Mouse (Mus musculus) liver, embryonic 11.5 days (tissue): Measurements from ENCODE around the gene Rbm31y. TPM values are rescaled to one million over a fixed set of nuclear protein-coding genes. Genes with fewer than 3 reads are reported as not detected.
"Not testable (repeated sequence)": the region's sequence is repeated elsewhere in the genome, so short reads cannot be mapped to it uniquely, and the experiment has no call there.

ENCODE experiments used
- ATAC-seq: fragments of 200-750 bp; cut with Nextera tagmentation; replicated peaks from 2 replicates; pipeline ENCODE4 v1.8.0; 2017; ENCODE audit warnings: moderate number of reproducible peaks, mild to moderate bottlenecking, moderate TSS enrichment, moderate library complexity; ENCODE audit not compliant: low FRiP score
- DNase-seq: peaks from one replicate; pipeline ENCODE4 v3.0.0-alpha.2; 2017; ENCODE audit warnings: low spot score
- H3K27ac ChIP-seq: fragments of 300-500 bp; sonication (generic); 2 replicates; pipeline ENCODE4 v1.5.1; 2014; ENCODE audit warnings: mild to moderate bottlenecking, low read depth, low read length, control low read depth
- H3K27me3 ChIP-seq: fragments of 300-500 bp; sonication (generic); replicated peaks from 2 replicates; pipeline ENCODE4 v1.6.1; 2014; ENCODE audit warnings: low read length, mixed read lengths; ENCODE audit not compliant: control insufficient read depth, insufficient read depth
- H3K36me3 ChIP-seq: fragments of 300-500 bp; sonication (generic); 2 replicates; pipeline ENCODE4 v1.6.1; 2014; ENCODE audit warnings: mild to moderate bottlenecking, low read length, moderate library complexity, mixed read lengths; ENCODE audit not compliant: control insufficient read depth, insufficient read depth
- H3K4me1 ChIP-seq: fragments of 300-500 bp; sonication (generic); replicated peaks from 2 replicates; pipeline ENCODE4 v1.6.1; 2014; ENCODE audit warnings: low read length, mixed read lengths; ENCODE audit not compliant: control insufficient read depth, insufficient read depth
- H3K4me2 ChIP-seq: fragments of 300-500 bp; sonication (generic); 2 replicates; pipeline ENCODE4 v1.6.1; 2014; ENCODE audit warnings: mild to moderate bottlenecking, control low read depth, moderate library complexity
- H3K4me3 ChIP-seq: fragments of 300-500 bp; sonication (generic); 2 replicates; pipeline ENCODE4 v1.5.1; 2014; ENCODE audit warnings: low read depth, low read length, control low read depth
- H3K9ac ChIP-seq: fragments of 300-500 bp; sonication (generic); 2 replicates; pipeline ENCODE4 v1.6.1; 2014; ENCODE audit warnings: low read depth, low read length, control low read depth
- H3K9me3 ChIP-seq: fragments of 300-500 bp; sonication (generic); 2 replicates; pipeline ENCODE4 v1.6.1; 2016; ENCODE audit warnings: low read length, inconsistent platforms, mixed read lengths; ENCODE audit not compliant: control insufficient read depth
- WGBS: fragments of 180-500 bp; shearing (Covaris S2); extraction: QIAGEN DNeasy Blood & Tissue Kit; methylation state at CpG from one replicate; pipeline ENCODE4 v1.1.7; 2014; 5-methylcytosine and 5-hydroxymethylcytosine counted together
- polyA plus RNA-seq: library from polyadenylated mRNA; unstranded; fragments of >200 nt; fragmentation: Nextera tagmentation; extraction: Ambion mirVana; gene quantifications from 2 replicates; pipeline ENCODE4 v1.2.1, GENCODE M21; 2014

Gene Rbm31y
- polyA plus RNA-seq: not detected in 2 replicates

DNA sequence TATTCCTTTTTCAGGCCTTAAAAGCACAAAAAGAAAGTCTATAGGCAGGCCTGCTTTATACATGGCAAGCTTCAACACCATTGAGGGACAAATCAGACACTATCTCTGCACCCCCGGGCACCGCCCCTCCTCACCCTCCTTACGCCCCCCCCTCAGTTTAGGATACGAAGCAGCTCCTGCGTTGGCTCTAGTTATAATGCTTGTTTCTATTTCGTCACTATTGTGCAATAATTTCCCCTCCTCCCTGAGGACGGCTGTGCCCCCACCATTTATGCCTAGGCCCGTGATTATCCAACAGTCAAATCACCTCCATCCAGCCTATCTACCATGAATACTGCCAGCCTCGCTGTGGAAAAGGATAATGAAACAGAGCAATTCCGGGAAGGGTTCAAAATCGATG lies at the start of gene Rbm31y:
Gene Rbm31y, plus strand, starts transcription at position 301 of the 400 bp plus-strand sequence.
- H3K36me3 ChIP-seq, H3K4me1 ChIP-seq, H3K4me2 ChIP-seq, H3K27ac ChIP-seq, DNase-seq, H3K9me3 ChIP-seq, H3K27me3 ChIP-seq, ATAC-seq, H3K9ac ChIP-seq, H3K4me3 ChIP-seq: not testable (repeated sequence)
- WGBS: no CpG with 5 or more reads among the region's 11 CpGs
